Mouse (Mus musculus) CD4-positive, CD25-positive, alpha-beta regulatory T cell, adult 4 months (primary cell): Measurements from ENCODE around the gene Gprc5c. TPM values are rescaled to one million over a fixed set of nuclear protein-coding genes. Genes with fewer than 3 reads are reported as not detected.

Source experiments
- ATAC-seq: one replicate; pipeline ENCODE4 v1.8.0; 2017
- polyA plus RNA-seq, 2 experiments: library from polyadenylated mRNA; unstranded; fragments of 100-300 nt; shearing (Covaris generic); gene quantifications; one replicate each; pipeline ENCODE4 v1.2.1; 2017

The Gprc5c gene
- not detected for polyA plus RNA-seq

DNA sequence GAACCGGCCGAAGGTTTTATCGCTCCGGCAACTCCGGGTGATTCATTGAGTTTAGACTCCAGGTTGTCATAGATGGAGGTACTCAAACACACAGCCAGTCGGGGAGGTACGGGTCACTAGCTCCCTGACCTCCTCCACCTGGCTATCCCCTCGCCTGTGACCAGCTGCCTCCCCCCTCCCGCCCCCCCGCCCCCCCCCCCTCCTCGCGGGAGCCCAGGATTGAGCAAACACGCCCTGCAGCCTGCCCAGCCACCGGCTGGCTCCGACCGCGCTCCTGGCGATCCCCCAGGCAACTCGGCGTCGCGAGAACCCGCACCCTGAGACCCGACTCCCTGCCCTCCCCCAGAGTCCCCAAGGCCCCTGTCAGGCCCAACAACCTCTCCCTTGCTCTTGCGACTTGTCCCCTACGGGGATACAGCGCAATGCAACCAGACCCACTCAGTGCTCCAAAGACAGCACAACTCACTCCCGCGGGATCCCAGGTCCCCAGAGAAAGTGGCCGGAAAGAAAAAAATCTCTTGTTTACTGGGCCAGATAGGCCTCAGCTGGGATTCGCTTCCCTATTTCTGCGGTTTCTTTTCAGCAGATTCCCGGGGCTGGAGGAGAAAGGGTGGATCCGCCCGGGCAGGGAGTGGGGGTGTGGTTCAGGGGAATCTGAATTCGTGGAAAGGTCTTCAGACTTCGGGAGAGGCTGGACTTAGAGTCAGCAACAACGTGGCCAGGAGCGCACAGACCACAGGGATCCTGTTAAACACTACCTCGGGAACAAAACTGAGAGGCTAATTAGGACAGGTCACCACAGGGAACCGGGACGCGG is at the start of gene Gprc5c:
Gene Gprc5c (plus strand): TSS at position 701 of the 817 bp plus-strand sequence.
- ATAC-seq, result no peak

DNA sequence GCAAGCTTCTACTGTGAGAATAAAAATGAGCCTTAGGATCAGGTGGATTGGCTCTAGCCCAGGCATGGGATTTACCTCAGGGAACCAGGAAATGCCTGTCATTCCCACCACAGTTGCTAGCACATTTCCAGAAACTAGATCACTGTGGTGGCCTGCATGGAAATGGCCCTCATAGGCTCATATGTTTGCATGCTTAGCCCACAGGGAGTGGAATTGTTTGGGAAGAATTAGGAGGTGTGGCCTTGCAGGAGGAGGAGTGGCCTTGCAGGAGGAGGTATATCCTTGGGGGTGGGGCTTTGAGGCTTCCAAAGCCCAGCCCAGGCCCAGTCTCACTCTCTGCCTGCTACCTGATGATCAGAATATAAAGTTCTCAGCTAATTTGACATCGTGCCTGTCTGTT is 49.0 kb upstream of the Gprc5c start:
- no peak for ATAC-seq

DNA sequence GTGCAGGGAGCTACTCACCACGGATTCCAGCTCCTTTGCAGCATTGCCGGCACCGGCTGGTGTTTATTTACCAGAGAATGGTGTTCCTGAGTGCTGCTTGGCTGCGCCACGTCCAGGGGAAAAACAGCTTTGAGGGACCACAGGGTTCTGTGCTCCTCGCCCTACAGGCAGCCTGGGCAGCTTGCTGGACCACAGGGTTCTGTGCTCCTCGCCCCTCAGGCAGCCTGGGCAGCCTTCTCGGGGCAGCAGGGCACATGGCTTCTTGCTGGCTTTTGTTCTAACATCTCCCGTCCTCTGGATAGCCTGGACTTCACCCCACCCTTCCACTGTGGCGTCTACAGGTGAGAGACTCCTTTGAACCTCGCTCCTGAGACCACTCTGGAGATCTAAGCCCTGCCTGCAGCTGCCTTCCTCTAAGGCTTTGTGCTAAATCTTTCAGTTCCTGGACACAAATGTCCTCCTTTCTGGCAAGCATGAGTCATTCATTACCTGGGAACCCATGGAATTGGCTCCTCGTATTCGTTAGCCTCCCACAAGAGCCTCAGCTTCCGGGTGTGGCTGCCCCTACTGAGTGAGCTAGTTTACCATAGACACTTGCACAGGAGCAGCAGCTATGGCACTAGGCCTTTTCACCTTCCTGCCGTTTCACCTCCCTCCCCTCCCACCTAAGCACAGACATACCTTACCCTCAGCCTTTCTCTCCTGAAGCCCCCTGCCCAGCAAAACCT is 48.2 kb upstream of the Gprc5c start:
- ATAC-seq, result no peak

DNA sequence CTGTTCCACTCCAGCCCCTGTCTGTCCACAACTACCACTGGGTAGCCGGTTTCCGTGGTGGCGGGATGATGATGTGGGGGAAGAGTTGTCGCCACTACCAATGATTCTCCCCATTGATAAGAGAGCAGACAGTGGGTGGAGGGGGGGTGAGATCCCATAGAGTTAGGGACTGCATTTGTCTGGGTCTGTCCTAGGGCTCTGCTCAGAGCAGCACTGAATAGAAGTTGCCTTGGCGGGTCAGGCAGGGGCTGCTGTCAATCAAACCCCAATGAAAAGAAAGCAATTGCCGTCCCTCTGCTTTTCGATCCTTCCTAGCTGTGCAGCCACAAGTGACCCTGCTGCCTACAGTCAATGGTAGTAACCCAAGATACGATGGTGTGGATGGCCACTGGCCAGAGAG is 47.0 kb upstream of the Gprc5c start:
- ATAC-seq, result no peak

DNA sequence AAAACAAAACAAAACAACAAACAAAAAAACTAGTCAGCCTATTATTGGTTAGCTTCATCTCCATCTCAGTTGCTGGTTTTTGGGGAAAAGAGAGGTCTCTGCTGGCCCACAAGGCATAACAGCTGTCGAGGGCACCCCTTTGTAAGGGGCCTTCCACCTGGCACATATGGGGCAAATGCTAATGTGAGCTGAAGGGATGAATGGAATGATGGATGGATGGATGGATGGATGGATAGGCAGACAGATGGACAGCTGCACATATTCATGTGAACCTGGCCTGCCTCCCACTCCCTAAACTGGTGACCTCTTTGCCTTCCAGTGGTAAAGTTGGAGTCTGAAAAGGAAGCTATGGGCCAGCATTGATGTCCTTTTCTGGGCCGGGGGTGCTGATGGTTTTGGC is 43.9 kb upstream of the Gprc5c start:
- no peak for ATAC-seq

DNA sequence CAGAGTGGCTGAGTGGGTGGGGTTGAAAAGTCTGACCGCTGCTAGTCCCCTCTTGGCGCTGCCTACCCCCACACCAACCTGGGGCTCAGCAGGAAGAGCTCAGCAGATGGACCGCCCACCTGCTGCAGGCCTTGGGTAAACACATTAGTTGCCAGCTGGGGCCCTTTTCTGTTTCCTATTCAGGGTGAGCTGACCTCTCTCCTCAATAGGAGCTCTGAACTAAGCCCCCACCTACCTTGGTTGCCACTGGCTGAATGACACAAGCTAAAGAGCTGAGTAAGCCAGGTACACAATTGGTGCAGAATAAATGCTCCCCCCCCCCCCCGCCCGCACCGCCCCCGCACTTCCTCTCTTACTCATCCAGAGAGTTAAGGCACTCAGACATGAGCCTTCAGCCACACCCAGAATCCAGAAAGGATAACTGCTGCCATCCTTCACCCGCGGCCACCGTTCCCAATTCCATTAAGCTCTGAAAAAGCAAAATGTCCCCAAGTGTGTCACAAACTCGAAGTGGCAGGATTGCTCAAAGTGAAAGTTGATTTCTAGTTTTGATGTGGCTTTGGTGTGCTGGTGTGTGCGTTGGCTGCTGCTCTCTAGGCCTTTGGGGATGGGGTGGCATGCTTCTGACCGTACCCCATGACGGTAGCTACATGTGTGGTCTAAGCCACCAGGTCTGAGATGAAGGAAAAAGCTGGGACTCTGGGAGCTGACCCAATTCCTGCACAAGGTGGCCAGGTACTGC is 43.1 kb upstream of the Gprc5c start:
- ATAC-seq, result peak; percentile 90

DNA sequence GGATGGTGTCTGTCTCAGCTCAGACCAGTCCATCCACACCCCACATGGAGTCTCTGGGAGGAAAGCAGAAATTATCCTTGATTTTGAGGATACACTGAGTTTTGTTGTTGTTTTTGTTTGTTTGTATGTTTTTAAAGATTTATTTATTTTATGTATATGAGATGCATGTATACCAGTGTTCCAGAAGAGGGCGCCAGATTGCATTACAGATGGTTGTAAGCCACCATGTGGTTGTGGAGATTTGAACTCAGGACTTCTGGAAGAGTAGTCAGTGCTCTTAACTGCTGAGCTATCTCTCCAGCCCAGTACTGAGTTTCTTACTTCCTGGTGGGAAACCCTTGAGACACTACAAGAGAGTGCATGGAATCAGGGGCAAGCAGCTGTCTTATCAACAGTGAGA is 41.6 kb upstream of the Gprc5c start:
- ATAC-seq, result no peak

DNA sequence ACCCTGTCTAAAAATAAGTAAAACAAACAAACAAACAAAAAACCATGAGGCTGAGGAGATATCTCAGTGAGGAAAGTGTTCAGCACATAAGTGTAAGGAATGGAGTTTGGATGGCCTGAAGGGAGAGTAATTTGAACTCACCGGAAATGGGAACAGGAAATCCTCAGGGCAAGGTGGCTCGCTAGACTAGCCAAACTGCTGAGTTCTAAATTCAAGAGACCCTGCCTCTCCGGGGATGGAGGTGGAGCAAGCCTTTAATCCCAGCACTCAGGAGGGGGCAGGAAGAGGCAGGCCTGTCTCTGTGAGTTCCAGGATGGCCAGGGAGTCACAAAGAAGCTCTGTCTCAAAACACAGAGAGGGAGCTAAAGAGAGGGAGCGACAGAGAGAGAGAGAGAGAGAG is 40.6 kb upstream of the Gprc5c start:
- no peak for ATAC-seq

DNA sequence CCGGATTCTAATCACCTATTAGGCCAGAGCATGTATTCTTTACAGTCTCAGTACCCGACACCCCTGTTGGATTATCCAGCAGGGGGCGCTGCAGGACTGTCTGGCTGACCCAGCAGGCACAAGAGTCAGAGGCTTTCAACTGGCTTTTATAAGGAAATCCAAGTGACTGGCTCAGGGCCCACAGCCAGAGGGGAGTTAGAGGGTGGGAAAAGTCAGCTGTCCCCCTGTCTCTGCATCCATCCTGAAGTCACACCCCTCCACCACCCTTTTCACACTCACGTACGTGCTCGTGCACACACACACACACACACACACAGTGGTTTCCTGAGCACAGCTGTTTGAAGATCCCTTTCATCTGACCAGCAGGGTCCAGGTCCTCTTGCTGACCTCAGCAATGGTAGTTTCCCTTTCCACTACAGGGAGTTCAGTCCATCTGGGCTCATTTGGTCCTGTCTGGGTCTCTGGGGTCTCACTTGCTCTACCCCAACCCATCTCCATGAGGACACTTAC is 38.2 kb upstream of the Gprc5c start:
- peak; percentile 42 for ATAC-seq

DNA sequence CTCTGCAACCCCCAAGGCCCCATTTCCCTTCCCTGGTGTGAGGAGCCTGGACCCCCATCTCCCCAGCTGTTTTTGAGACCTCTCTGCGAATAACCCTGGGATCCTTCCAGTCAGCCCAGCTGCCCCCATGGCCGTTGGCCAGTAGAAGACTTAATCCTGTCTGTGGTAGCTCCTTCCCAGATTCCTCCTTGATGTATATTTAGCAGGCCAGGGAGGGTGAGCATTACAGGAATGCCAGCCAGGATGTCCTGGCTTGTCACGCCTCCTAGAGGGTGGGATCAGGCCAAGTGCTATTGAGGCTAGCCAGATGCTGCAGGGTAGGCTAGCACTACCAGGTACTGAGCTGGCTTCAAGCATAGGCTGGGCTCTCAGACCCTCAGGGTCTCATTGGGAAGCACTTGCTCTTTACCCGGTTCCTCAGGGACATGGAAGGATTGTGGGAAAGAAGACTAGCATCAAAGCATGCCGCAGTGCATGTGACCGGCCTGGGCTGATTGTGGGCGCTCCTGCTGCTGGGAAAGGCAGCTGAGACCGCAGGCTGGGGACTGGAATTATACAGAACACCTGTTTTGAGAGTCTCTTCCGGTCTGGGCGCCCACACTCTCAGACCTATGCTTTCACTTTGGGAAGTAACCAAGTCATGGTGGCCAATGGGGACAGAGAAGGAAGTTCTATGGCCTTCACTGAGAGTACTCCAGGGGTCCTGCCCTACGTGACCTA is 35.9 kb upstream of the Gprc5c start:
- no peak for ATAC-seq

DNA sequence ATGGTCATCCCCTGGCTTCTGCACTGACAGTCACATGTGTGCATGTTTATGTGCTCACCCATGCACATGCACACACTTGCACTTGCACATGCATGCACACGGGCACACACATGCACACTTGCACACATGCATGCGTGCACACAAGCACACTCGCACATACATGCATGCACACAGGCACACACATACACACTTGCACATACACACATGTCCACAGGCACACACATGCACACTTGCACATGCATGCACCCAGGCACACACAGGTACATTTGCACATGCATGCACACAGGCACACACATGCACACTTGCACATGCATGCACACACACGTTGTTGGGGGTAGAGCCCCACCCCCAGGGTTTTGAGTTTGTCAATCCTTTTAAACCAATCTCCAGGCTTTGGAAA is 34.0 kb upstream of the Gprc5c start:
- ATAC-seq, result no peak

DNA sequence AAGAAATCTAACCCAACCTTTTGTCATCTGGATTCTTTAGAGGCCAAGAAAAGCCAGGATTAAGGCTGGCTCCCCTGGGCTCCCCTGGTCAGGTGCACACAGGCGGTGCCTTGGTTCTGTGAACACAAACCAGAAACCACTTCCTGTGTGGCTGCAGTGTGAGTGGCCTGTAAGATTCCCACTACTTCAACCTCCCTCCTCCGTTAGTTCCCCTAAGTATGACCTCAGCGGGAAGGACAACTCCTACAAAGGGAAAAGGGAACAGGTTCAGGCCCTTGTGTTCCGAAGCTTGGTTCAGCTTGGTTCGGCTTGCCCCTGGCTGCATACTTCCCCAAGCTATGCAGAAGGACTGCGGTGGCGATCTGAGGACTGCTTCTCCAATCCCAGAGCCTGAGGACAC is 32.8 kb upstream of the Gprc5c start:
- no peak for ATAC-seq

DNA sequence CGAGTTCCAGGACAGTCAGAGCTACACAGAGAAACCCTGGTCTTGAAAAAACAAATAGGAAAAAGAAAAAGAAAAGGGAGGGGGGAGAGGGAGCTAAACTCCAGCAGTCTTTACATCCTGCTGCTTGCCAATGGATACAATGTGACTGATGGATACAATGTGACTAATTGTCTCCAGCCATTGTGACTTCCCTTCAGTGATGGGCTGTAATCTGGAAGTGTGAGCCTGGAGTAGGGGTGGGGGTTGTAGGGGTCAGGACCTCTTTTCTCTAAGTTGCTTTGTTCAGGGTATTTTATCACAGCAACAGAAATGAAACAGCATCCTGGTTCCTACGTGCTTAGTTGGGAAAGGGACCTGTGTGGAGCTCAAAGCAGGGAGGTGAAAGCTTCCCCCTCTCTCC is 31.8 kb upstream of the Gprc5c start:
- ATAC-seq, result no peak

DNA sequence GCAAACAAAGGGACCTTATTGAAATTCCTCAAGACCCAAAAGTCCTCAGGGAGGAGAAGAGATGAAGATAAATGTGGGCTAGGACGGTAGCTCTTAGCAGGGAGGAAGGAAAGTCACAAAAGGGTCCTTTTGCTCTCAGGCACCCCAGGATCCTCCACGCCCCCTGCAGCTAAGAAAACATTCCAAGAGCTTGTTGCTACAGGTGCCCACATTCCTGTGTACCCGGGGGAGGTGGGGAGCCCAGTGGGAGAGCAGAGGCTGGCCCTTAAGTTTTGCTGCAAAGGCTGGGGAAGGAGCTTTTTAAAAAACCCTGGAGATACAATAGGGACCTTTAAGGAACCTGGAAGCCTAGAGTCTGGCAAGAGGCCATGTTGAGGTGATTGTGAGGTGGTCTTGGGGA is 30.5 kb upstream of the Gprc5c start:
- ATAC-seq, result no peak

DNA sequence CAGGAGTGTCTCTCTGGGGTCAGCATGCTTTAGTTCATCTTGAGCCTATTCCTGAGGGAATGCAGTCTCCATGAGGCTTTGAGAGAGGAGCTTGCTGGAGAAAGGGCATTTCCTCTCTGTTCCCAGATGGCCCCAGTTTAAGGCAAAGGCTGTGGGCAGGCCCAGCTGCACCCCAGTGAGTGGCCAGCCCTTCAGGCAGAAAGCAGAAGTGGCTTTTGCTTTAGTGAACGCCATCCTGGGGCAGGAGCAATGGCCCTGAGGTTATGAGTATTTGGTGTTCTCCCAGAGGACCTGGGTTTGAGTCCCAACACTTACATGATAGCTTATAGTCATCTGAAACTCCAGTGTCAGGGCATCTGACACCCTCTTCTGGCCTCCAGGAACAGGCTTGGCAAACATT is 29.6 kb upstream of the Gprc5c start:
- no peak for ATAC-seq

DNA sequence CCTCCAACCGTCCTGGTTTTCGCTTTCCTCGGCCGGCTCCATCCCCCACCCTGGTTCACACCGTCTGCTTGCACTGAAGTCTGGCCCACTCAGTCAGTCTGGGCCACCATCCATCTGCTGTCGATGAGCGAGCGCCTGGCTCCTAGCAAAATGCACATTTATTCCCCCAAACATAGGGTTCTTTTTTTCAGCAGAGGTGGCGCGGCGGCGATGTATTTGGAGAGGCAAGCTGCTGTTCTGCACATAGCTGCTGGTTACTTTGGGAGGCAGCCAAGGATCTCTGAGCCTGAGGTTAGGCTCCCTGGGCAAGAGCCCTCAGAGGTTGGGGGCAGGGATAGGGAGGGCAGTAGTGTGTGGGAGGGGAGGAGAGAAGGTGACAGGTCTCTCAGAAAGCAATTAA is 28.2 kb upstream of the Gprc5c start:
- no peak for ATAC-seq

DNA sequence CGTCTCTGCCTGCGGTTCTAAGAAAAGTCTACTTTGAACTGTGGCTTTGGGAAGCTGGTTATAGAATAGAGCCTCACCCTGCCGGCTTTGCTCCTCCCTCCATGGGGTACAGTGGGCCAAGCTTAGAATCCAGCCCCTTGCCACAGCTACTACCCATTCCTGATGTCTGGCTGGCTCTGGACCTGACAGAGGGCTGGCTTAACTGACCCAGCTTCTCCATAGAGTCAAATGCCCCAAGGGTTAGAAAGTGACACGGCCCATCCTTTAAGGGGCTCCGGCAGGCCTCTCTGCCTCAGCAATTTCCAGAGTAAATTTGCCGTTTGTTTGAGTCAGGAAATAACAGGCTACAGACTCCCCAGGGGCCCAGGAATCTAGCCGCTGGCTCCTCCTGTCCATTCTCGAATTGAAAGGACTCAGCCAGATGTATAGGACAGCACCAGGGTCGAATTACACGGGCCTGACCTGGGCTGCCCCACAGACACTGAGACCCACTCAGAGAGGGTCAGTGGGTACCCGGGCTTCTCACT is 27.7 kb upstream of the Gprc5c start:
- ATAC-seq, result no peak

DNA sequence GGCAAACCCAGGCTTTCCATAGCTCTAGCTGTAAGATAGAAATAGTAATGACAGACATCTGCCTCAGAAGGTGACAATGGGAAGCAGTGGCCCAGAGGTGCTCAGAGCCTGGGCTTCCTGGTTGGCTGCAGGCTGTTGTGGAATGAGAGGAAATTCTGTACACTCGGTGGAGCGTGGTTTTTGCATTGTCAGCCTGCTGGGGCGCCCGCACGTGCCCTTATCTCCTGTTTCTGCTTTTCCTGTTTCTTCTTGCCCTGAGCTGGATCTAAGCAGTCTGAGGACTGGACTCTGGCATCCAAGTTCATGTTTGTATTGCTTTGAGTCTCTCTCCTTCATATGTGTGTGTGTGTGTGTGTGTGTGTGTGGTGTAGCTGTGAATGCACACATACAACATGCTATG is 24.3 kb upstream of the Gprc5c start:
- no peak for ATAC-seq

DNA sequence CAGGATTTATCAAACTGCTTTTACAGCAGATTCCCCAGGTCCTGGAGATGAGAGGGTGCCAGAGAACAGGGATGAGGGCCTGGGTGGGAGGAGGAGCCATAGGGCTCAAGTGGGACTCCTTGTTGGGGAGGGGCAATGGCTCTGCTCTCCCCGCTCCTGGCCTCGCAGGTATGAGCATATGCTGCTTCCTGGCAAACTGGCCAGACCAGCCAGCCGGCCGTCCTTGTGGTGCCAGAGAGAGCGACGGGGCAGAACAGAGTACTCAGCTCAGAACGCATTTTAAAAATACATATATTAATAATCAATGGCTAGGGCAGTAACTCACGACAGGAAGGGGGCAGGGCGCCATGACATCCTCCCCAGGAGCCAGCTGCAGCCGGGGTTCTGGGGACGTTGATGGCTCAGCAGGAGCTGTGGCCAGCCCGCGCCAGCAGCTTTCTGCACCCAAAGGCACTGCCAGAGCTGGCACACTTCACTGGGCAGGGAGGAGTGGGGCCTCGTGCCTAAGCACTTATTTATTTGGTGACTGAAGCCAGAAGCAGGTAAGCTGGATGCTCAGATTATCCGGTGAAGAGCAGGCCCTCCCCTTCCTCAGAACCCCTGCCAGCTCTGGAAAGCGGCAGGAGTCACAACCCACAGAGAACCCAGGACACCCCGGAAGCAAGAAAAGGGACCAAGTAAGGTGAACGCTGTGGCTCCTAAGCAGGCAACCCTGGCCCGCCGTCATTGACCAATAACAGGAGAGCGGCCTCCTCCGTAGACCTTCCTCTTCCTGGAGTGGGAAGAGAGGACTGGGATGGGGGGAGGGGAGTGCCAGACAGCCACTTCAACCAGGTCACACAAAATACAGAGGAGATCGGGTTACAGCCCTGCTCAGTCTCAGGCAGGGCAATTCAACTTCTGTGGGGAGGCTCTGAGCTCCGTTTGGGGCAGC is 21.2 kb upstream of the Gprc5c start:
- no peak for ATAC-seq

DNA sequence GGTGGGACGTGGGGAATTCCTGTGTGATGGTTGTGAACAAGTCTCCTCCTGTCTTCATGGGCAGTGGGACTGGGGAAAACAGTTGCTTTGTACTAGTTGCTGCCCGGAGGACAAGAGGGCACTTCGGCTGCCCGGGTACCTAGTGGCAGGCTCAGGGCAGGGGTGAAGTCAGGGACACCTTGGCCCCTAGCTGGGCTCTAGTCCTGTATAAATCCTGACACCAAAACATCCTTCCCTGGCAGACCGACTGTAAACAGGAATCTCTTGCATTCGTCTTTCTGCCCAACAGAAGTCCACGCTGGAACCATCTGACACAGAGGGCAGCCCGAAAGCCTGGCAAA is 20.5 kb upstream of the Gprc5c start:
- no peak for ATAC-seq

DNA sequence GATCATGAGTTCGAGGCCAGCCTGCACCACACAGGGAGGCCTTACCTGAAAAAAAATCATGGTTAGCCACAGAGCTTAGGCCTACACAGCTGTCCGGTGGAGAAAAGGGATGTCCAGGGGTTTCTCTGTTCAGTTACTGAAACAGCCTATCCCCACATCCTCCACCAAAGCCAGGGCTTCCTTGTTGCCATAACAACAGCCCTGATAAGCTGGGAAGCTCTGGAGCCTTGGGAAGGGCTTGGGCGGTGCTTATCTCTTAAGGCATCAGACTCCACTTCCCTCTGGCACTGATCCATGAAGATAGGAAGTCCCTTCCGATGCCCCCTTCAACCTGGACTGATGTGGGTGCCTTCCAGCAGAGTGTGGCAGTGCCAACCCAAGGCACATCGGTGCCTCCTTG is 17.8 kb upstream of the Gprc5c start:
- ATAC-seq, result no peak
